Mouse (Mus musculus) left cerebral cortex, postnatal 36 days (tissue): Measurements from ENCODE around the gene Rinl. TPM values are rescaled to one million over a fixed set of nuclear protein-coding genes. Genes with fewer than 3 reads are reported as not detected.

Experiments
- DNase-seq, 2 experiments: peaks; one replicate each; pipeline ENCODE4 v3.0.0; 2021 to 2022; ENCODE audit warnings: low spot score in 2 of 2, mixed read lengths in 1 of 2
- intact Hi-C: fragments of 180-260 bp; cut with DNase I; formaldehyde crosslinking; loops from one replicate; pipeline ENCODE4 v1.15.1; 2025
- total RNA-seq, 2 experiments: library from RNA; stranded (reverse); gene quantifications; 2 replicates each; pipeline ENCODE4 v1.2.3; 2021

The Rinl gene
- total RNA-seq, 2 experiments from 2014 or later, result 2.3 to 3.1 TPM

GRCm38 (mm10) chr7:28780067-28780658 lies 8.6 kb upstream of the Rinl start:
- intact Hi-C loops, result loop anchor here (10.0 kb wide), 1 partner anchor 255 kb away; no protein-coding TSS in a partner anchor
- DNase-seq, result peak; percentile 78 to 88

GRCm38 (mm10) chr7:28780857-28781256 lies 7.9 kb upstream of the Rinl start:
- peak; percentile 32 to 33 for DNase-seq
- intact Hi-C loops, result loop anchor here (10.0 kb wide), 1 partner anchor 254 kb away; no protein-coding TSS in a partner anchor

- intact Hi-C loops, result loop anchor here (10.0 kb wide), 1 partner anchor 254 kb away; no protein-coding TSS in a partner anchor
- no peak for DNase-seq
Measured at GRCm38 (mm10) chr7:28781261-28781663, 7.5 kb upstream of the Rinl start.

GRCm38 (mm10) chr7:28785161-28785560 lies 3.6 kb upstream of the Rinl start:
- intact Hi-C loops, result loop anchor here (10.0 kb wide), 1 partner anchor 250 kb away; no protein-coding TSS in a partner anchor
- no peak for DNase-seq

GRCm38 (mm10) chr7:28787884-28788283 lies 885 bp upstream of the Rinl start:
- DNase-seq, result no peak
- intact Hi-C loops, result loop anchor here (10.0 kb wide), 1 partner anchor 247 kb away; no protein-coding TSS in a partner anchor

- intact Hi-C loops, result loop anchor here (10.0 kb wide), 1 partner anchor 246 kb away; no protein-coding TSS in a partner anchor
- no peak for DNase-seq
Measured at GRCm38 (mm10) chr7:28789235-28789634, 466 bp downstream of the Rinl start.

GRCm38 (mm10) chr7:28790066-28790806 lies 1.5 kb downstream of the Rinl start:
- no peak for DNase-seq

GRCm38 (mm10) chr7:28791706-28792105 lies 2.9 kb downstream of the Rinl start:
- DNase-seq, result no peak
- intact Hi-C loops, result no loop called here

More at GRCm38 (mm10) chr7:28790066-28790806, 1.5 kb downstream of the Rinl start:
- intact Hi-C loops, result no loop called here

- DNase-seq, result no peak
- intact Hi-C loops, result no loop called here
Measured at GRCm38 (mm10) chr7:28792391-28793185, 3.8 kb downstream of the Rinl start.

- intact Hi-C loops, result no loop called here
- DNase-seq, result no peak
Measured at GRCm38 (mm10) chr7:28793834-28794233, 5.1 kb downstream of the Rinl start.

GRCm38 (mm10) chr7:28794496-28794895 lies 5.7 kb downstream of the Rinl start:
- intact Hi-C loops, result no loop called here

GRCm38 (mm10) chr7:28795832-28796231 lies 7.1 kb downstream of the Rinl start:
- no peak for DNase-seq
- intact Hi-C loops, result loop anchor here (2.0 to 5.0 kb wide), 2 partner anchors 71 to 176 kb away; no protein-coding TSS in a partner anchor

More at GRCm38 (mm10) chr7:28794496-28794895, 5.7 kb downstream of the Rinl start:
- no peak for DNase-seq

GRCm38 (mm10) chr7:28796562-28796975 lies 7.8 kb downstream of the Rinl start:
- peak; percentile 75 for DNase-seq
- intact Hi-C loops, result loop anchor here (2.0 to 5.0 kb wide), 2 partner anchors 70 to 176 kb away; no protein-coding TSS in a partner anchor

GRCm38 (mm10) chr7:28799994-28800393 lies 11.2 kb downstream of the Rinl start:
- no peak for DNase-seq
- intact Hi-C loops, result loop anchor here (5.0 kb wide), 1 partner anchor 172 kb away; no protein-coding TSS in a partner anchor

- intact Hi-C loops, result no loop called here
Measured at GRCm38 (mm10) chr7:28801451-28801850, 12.7 kb downstream of the Rinl start.

GRCm38 (mm10) chr7:28801901-28802670 lies 13.3 kb downstream of the Rinl start:
- no peak for DNase-seq
- intact Hi-C loops, result no loop called here

More at GRCm38 (mm10) chr7:28801451-28801850, 12.7 kb downstream of the Rinl start:
- no peak for DNase-seq

- intact Hi-C loops, result no loop called here
Measured at GRCm38 (mm10) chr7:28802846-28803588, 14.2 kb downstream of the Rinl start.

GRCm38 (mm10) chr7:28803756-28804155 lies 15.0 kb downstream of the Rinl start:
- no peak for DNase-seq

More at GRCm38 (mm10) chr7:28802846-28803588, 14.2 kb downstream of the Rinl start:
- DNase-seq, result no peak

More at GRCm38 (mm10) chr7:28803756-28804155, 15.0 kb downstream of the Rinl start:
- intact Hi-C loops, result no loop called here
